Mouse (Mus musculus) heart, adult 9 months (tissue): ENCODE data around the gene Rps21.

Experiments used
- DNase-seq, 2 experiments: peaks; one replicate each; pipeline ENCODE4 v3.0.0; 2022; ENCODE audit warnings: low spot score in 2 of 2

Rps21 gene

GRCm38 (mm10) chr2:180229129-180229528 lies 28.0 kb upstream of the Rps21 start:
- DNase-seq = no peak

GRCm38 (mm10) chr2:180230482-180230881 lies 26.7 kb upstream of the Rps21 start:
- no peak for DNase-seq

- no peak for DNase-seq
Measured at GRCm38 (mm10) chr2:180233101-180233904, 23.9 kb upstream of the Rps21 start.

GRCm38 (mm10) chr2:180234353-180234752 lies 22.8 kb upstream of the Rps21 start:
- no peak for DNase-seq

GRCm38 (mm10) chr2:180234980-180235379 lies 22.2 kb upstream of the Rps21 start:
- no peak for DNase-seq

GRCm38 (mm10) chr2:180235788-180236187 lies 21.4 kb upstream of the Rps21 start:
- no peak for DNase-seq

GRCm38 (mm10) chr2:180236500-180236899 lies 20.7 kb upstream of the Rps21 start:
- no peak for DNase-seq

- no peak for DNase-seq
Measured at GRCm38 (mm10) chr2:180236930-180237329, 20.2 kb upstream of the Rps21 start.

- no peak for DNase-seq
Measured at GRCm38 (mm10) chr2:180237601-180238345, 19.4 kb upstream of the Rps21 start.

- DNase-seq = no peak
Measured at GRCm38 (mm10) chr2:180238591-180238990, 18.6 kb upstream of the Rps21 start.

GRCm38 (mm10) chr2:180243108-180243507 lies 14.1 kb upstream of the Rps21 start:
- DNase-seq = no peak

GRCm38 (mm10) chr2:180247916-180248315 lies 9.3 kb upstream of the Rps21 start:
- no peak for DNase-seq

- DNase-seq = no peak
Measured at GRCm38 (mm10) chr2:180248947-180249660, 8.1 kb upstream of the Rps21 start.

GRCm38 (mm10) chr2:180250930-180251611 lies 6.1 kb upstream of the Rps21 start:
- peak; percentile 69 to 81 for DNase-seq

GRCm38 (mm10) chr2:180251838-180252237 lies 5.3 kb upstream of the Rps21 start:
- no peak for DNase-seq

GRCm38 (mm10) chr2:180254436-180255209 lies 2.6 kb upstream of the Rps21 start:
- DNase-seq = no peak

GRCm38 (mm10) chr2:180255701-180256100 lies 1.5 kb upstream of the Rps21 start:
- no peak for DNase-seq

- DNase-seq = no peak
Measured at GRCm38 (mm10) chr2:180256296-180257000, 729 bp upstream of the Rps21 start.

GRCm38 (mm10) chr2:180257963-180258865 lies 1.0 kb downstream of the Rps21 start:
- no peak for DNase-seq
